Mouse (Mus musculus): ENCODE results near the gene Arl3. TPM values are rescaled to one million over a fixed set of nuclear protein-coding genes. Genes with fewer than 3 reads are reported as not detected.

Gene Arl3
- polyA plus RNA-seq, 1 experiment, result 81.4 TPM

GRCm38 (mm10) chr19:46550385-46550784 is 22.6 kb downstream of the Arl3 start:
- Histone ChIP-seq H3K36me3 (ENCODE audit: control insufficient read depth, insufficient read depth) (peaks cover 5% of the 10 kb centered on the region), H3K27me3 (ENCODE audit: control insufficient read depth, insufficient read depth, insufficient read length) (no peaks in the 10 kb centered on the region), H3K4me3 (ENCODE audit: insufficient read depth, poor library complexity, severe bottlenecking) (no peak overlapping the region), H3ac (ENCODE audit: control insufficient read depth, insufficient read length, low read depth) (no peak overlapping the region), H3K79me3 (ENCODE audit: low read depth) (no peaks in the 10 kb centered on the region), H3K79me2 (ENCODE audit: control insufficient read depth, insufficient read depth) (no peaks in the 10 kb centered on the region)
- TF ChIP-seq MAX (IDR thresholded peaks at IDR 0.05) (no peak), MYOD1 (IDR thresholded peaks at IDR 0.05; ENCODE audit: control insufficient read depth, insufficient read length, low read depth) (no peak), MYOG (IDR thresholded peaks at IDR 0.05; ENCODE audit: control insufficient read depth, extremely low read depth, insufficient read length) (no peak), USF1 (IDR thresholded peaks at IDR 0.05; ENCODE audit: low read depth) (no peak), CTCF (IDR thresholded peaks at IDR 0.05; ENCODE audit: control insufficient read depth, insufficient read depth, insufficient read length) (no peak), FOSL1 (IDR thresholded peaks at IDR 0.05; ENCODE audit: insufficient read depth, low read length, poor library complexity, severe bottlenecking) (no peak), CEBPB (IDR thresholded peaks at IDR 0.05; ENCODE audit: low read depth) (no peak)

DNA sequence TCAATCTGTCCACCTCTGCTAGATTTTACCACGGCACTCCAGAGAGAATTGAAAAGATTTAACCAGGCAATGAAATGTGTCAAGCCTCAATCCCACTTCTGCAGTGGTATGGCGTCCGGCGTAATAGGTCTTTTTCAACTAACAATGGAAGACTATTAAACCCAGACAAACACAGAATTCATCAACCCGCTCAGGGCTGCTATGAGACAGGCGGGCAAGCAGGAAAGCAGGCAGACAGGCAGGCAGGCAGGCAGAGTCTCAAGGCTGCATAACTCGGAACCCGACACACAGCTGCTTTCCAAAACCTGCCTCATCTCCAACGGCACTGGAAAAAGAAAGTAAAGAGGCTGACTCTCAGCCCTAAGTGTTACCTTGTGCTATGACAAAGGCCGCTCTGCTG is 24.9 kb downstream of the Arl3 start:
- no peak overlapping the region for H3ac ChIP-seq (ENCODE audit: control insufficient read depth, insufficient read length, low read depth)
- no peaks in the 10 kb centered on the region for H3K27me3 ChIP-seq (ENCODE audit: control insufficient read depth, insufficient read depth, insufficient read length)
- H3K4me3 ChIP-seq (ENCODE audit: insufficient read depth, poor library complexity, severe bottlenecking), result no peak overlapping the region
- H3K79me3 ChIP-seq (ENCODE audit: low read depth), result no peaks in the 10 kb centered on the region
- H3K79me2 ChIP-seq (ENCODE audit: control insufficient read depth, insufficient read depth), result no peaks in the 10 kb centered on the region
- no peaks in the 10 kb centered on the region for H3K36me3 ChIP-seq (ENCODE audit: control insufficient read depth, insufficient read depth)
- TF ChIP-seq FOSL1 (IDR thresholded peaks at IDR 0.05; ENCODE audit: insufficient read depth, low read length, poor library complexity, severe bottlenecking) (no peak), CTCF (IDR thresholded peaks at IDR 0.05; ENCODE audit: control insufficient read depth, insufficient read depth, insufficient read length) (no peak), MYOD1 (IDR thresholded peaks at IDR 0.05; ENCODE audit: control insufficient read depth, insufficient read length, low read depth) (no peak), MYOG (IDR thresholded peaks at IDR 0.05; ENCODE audit: control insufficient read depth, extremely low read depth, insufficient read length) (no peak), CEBPB (IDR thresholded peaks at IDR 0.05; ENCODE audit: low read depth) (no peak), USF1 (IDR thresholded peaks at IDR 0.05; ENCODE audit: low read depth) (no peak)

DNA sequence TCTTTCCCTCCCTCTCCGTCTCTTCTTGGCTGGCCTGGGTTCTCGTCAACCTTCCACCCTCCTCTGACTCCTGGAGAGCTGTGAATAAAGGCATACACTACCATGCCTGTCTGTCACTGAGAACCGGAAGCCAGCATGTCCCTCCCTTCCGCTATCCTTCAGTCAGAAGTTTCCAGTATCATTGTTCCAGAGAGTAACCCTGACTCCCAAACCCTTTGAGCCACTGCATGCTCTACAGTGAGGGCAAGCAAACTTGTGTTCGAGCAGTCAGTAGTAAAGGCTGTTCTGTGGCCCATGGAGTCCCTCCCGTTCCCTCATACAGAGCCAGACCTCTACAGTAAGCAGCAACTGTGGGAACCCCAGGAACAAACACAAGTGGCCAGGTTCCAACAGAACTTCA is 25.4 kb downstream of the Arl3 start:
- Histone ChIP-seq H3K4me3 (ENCODE audit: insufficient read depth, poor library complexity, severe bottlenecking) (no peak overlapping the region), H3K79me2 (ENCODE audit: control insufficient read depth, insufficient read depth) (no peaks in the 10 kb centered on the region), H3K27me3 (ENCODE audit: control insufficient read depth, insufficient read depth, insufficient read length) (no peaks in the 10 kb centered on the region), H3K36me3 (ENCODE audit: control insufficient read depth, insufficient read depth) (no peaks in the 10 kb centered on the region), H3ac (ENCODE audit: control insufficient read depth, insufficient read length, low read depth) (no peak overlapping the region), H3K79me3 (ENCODE audit: low read depth) (no peaks in the 10 kb centered on the region)
- no peak for TF ChIP-seq CTCF (IDR thresholded peaks at IDR 0.05; ENCODE audit: control insufficient read depth, insufficient read depth, insufficient read length)
- TF ChIP-seq FOSL1 (IDR thresholded peaks at IDR 0.05; ENCODE audit: insufficient read depth, low read length, poor library complexity, severe bottlenecking), result no peak
- no peak for TF ChIP-seq MYOG (IDR thresholded peaks at IDR 0.05; ENCODE audit: control insufficient read depth, extremely low read depth, insufficient read length)
- TF ChIP-seq CEBPB (IDR thresholded peaks at IDR 0.05; ENCODE audit: low read depth), result no peak
- TF ChIP-seq USF1 (IDR thresholded peaks at IDR 0.05; ENCODE audit: low read depth), result no peak
- TF ChIP-seq MAX (IDR thresholded peaks at IDR 0.05), result no peak
- TF ChIP-seq MYOD1 (IDR thresholded peaks at IDR 0.05; ENCODE audit: control insufficient read depth, insufficient read length, low read depth), result no peak

GRCm38 (mm10) chr19:46542750-46543149 is 30.2 kb downstream of the Arl3 start:
- Histone ChIP-seq H3ac (ENCODE audit: control insufficient read depth, insufficient read length, low read depth) (no peak overlapping the region), H3K4me3 (ENCODE audit: insufficient read depth, poor library complexity, severe bottlenecking) (no peak overlapping the region), H3K79me3 (ENCODE audit: low read depth) (no peaks in the 10 kb centered on the region), H3K27me3 (ENCODE audit: control insufficient read depth, insufficient read depth, insufficient read length) (no peaks in the 10 kb centered on the region), H3K36me3 (ENCODE audit: control insufficient read depth, insufficient read depth) (no peaks in the 10 kb centered on the region), H3K79me2 (ENCODE audit: control insufficient read depth, insufficient read depth) (no peaks in the 10 kb centered on the region)
- TF ChIP-seq MYOD1 (IDR thresholded peaks at IDR 0.05; ENCODE audit: control insufficient read depth, insufficient read length, low read depth), result no peak

DNA sequence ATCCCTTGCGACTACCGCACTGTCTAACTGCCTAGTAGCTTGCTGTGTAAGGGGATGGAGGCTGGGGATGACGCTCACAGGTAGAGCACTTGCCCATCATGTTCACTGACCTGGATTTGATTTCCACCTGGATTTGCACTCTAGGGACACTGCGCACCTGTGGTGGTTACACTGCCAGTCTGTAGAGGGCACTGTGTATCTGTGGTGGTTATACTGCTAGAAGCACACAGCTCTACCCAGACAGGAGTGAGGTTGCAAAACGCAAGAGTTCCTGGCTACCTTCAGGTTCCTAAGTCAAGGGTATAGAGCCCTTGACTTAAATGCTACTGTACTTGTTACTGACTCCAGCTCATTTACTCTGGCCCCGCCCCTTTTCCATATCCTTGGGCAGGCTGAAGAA is 34.8 kb downstream of the Arl3 start:
- TF ChIP-seq FOSL1 (IDR thresholded peaks at IDR 0.05; ENCODE audit: insufficient read depth, low read length, poor library complexity, severe bottlenecking), result no peak
- TF ChIP-seq MAX (IDR thresholded peaks at IDR 0.05), result no peak
- TF ChIP-seq MYOD1 (IDR thresholded peaks at IDR 0.05; ENCODE audit: control insufficient read depth, insufficient read length, low read depth), result no peak
- no peak for TF ChIP-seq USF1 (IDR thresholded peaks at IDR 0.05; ENCODE audit: low read depth)
- no peak for TF ChIP-seq MYOG (IDR thresholded peaks at IDR 0.05; ENCODE audit: control insufficient read depth, extremely low read depth, insufficient read length)
- H3K79me3 ChIP-seq (ENCODE audit: low read depth), result no peaks in the 10 kb centered on the region
- H3ac ChIP-seq (ENCODE audit: control insufficient read depth, insufficient read length, low read depth), result no peak overlapping the region
- H3K36me3 ChIP-seq (ENCODE audit: control insufficient read depth, insufficient read depth), result no peaks in the 10 kb centered on the region
- no peaks in the 10 kb centered on the region for H3K79me2 ChIP-seq (ENCODE audit: control insufficient read depth, insufficient read depth)
- H3K27me3 ChIP-seq (ENCODE audit: control insufficient read depth, insufficient read depth, insufficient read length), result no peaks in the 10 kb centered on the region
- no peak overlapping the region for H3K4me3 ChIP-seq (ENCODE audit: insufficient read depth, poor library complexity, severe bottlenecking)

GRCm38 (mm10) chr19:46537357-46537756 is 35.6 kb downstream of the Arl3 start:
- Histone ChIP-seq H3K79me3 (ENCODE audit: low read depth) (no peaks in the 10 kb centered on the region), H3K79me2 (ENCODE audit: control insufficient read depth, insufficient read depth) (no peaks in the 10 kb centered on the region), H3K36me3 (ENCODE audit: control insufficient read depth, insufficient read depth) (no peaks in the 10 kb centered on the region), H3K27me3 (ENCODE audit: control insufficient read depth, insufficient read depth, insufficient read length) (no peaks in the 10 kb centered on the region), H3ac (ENCODE audit: control insufficient read depth, insufficient read length, low read depth) (no peak overlapping the region), H3K4me3 (ENCODE audit: insufficient read depth, poor library complexity, severe bottlenecking) (no peak overlapping the region)
- no peak for TF ChIP-seq CEBPB (IDR thresholded peaks at IDR 0.05; ENCODE audit: low read depth)
- no peak for TF ChIP-seq MYOG (IDR thresholded peaks at IDR 0.05; ENCODE audit: control insufficient read depth, extremely low read depth, insufficient read length)
- no peak for TF ChIP-seq MAX (IDR thresholded peaks at IDR 0.05)
- no peak for TF ChIP-seq FOSL1 (IDR thresholded peaks at IDR 0.05; ENCODE audit: insufficient read depth, low read length, poor library complexity, severe bottlenecking)
- TF ChIP-seq MYOD1 (IDR thresholded peaks at IDR 0.05; ENCODE audit: control insufficient read depth, insufficient read length, low read depth), result no peak

All from C2C12 (cell line).